ENCODE assay signal across 24 mouse cellular contexts in genomic region chrX:17283899-17284298, GRCm38 (mm10). TPM values are rescaled to one million over a fixed set of nuclear protein-coding genes. Genes with fewer than 3 reads are reported as not detected.
"Had no signal": no experiment of that assay in that cellular context is flagged by ENCODE, and none has a peak within 500 bp of the region (broad histone marks: within the 10 kb centered on the region; RNA-seq: fewer than 3 reads in every experiment).

No protein-coding gene starts in this region.

- H3K27ac ChIP-seq: kidney, postnatal 0 days; layer of hippocampus, adult 2 months; liver, embryonic 13.5 days; macrophage; midbrain, embryonic 12.5 days; midbrain, embryonic 15.5 days; neural tube, embryonic 12.5 days; neural tube, embryonic 15.5 days; stomach, embryonic 15.5 days had no signal

- DNase-seq: kidney, adult 2 months; kidney, postnatal 25 days; layer of hippocampus, adult 9-11 months; layer of hippocampus, postnatal 36 days; liver, embryonic 13.5 days; lung, embryonic 14.5 days; right cerebral cortex, postnatal 25 days; spleen, adult 18-20 months; thymus, adult 18-20 months; thymus, postnatal 36 days had no signal

- ATAC-seq: intestine, postnatal 0 days; lung, postnatal 0 days; midbrain, embryonic 15.5 days had no signal

- H3K4me1 ChIP-seq: liver, embryonic 13.5 days; midbrain, embryonic 12.5 days; midbrain, embryonic 15.5 days; neural tube, embryonic 12.5 days; neural tube, embryonic 15.5 days; stomach, embryonic 15.5 days had no signal

- H3K9me3 ChIP-seq: liver, embryonic 13.5 days; midbrain, embryonic 12.5 days; midbrain, embryonic 15.5 days; neural tube, embryonic 12.5 days; neural tube, embryonic 15.5 days; stomach, embryonic 15.5 days had no signal

- H3K36me3 ChIP-seq: liver, embryonic 13.5 days; midbrain, embryonic 12.5 days; midbrain, embryonic 15.5 days; neural tube, embryonic 12.5 days; neural tube, embryonic 15.5 days; stomach, embryonic 15.5 days had no signal

- H3K4me3 ChIP-seq: layer of hippocampus, adult 2 months; liver, embryonic 13.5 days; midbrain, embryonic 12.5 days; midbrain, embryonic 15.5 days; neural tube, embryonic 12.5 days; neural tube, embryonic 15.5 days; stomach, embryonic 15.5 days had no signal

- H3K4me2 ChIP-seq: liver, embryonic 13.5 days; lung, embryonic 14.5 days; midbrain, embryonic 12.5 days; midbrain, embryonic 15.5 days; neural tube, embryonic 12.5 days; neural tube, embryonic 15.5 days; stomach, embryonic 15.5 days had no signal

- H3K27me3 ChIP-seq: liver, embryonic 13.5 days; midbrain, embryonic 12.5 days; midbrain, embryonic 15.5 days; neural tube, embryonic 12.5 days; neural tube, embryonic 15.5 days; stomach, embryonic 15.5 days had no signal

- H3K9ac ChIP-seq: liver, embryonic 13.5 days; lung, embryonic 14.5 days; midbrain, embryonic 12.5 days; midbrain, embryonic 15.5 days; neural tube, embryonic 12.5 days; neural tube, embryonic 15.5 days; stomach, embryonic 15.5 days had no signal

RNA-seq across cellular contexts. Expression of gene Efhc2, which starts 35.3 kb away (rescaled TPM):
- total RNA-seq: megakaryocyte, adult 5-6 weeks had no signal
- polyA plus RNA-seq: large intestine, adult 2 months; liver, adult 2 months; liver, embryonic 16.5 days; macrophage had no signal
